Mouse (Mus musculus): ENCODE measurements around the gene Olfr690. TPM values are rescaled to one million over a fixed set of nuclear protein-coding genes. Genes with fewer than 3 reads are reported as not detected.

Olfr690 gene
- not detected in 2 replicates for polyA plus RNA-seq (2014; fragmentation: Nextera tagmentation; extraction: Ambion mirVana)

DNA sequence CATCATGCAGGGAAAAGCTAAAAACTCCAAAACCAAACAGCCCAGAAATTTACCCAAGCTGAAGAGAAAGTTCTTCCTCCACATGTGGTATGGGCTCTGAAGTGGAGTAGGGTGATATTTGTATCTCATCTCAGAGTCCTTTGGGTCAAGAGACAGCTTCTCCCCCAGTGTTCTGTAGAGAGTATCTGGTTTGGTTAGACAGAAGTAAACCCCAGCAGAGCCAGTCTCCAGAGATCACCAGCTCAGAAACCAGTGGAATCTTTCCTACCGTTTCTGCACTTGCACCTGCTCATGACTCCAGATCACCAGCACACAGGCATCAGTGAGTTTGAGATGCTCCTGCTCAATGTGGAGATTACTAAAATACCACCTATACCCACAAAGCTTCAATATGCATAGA, at the start of gene Olfr690:
Gene Olfr690, minus strand, starts transcription at position 101 of the 400 bp plus-strand sequence.
- no peak within 1 kb of the TSS for H3K4me3 ChIP-seq (ENCODE audit: control insufficient read depth in 1 of 2, insufficient read depth in 1 of 2, low read depth in 1 of 2, low read length in 2 of 2)
- H3K27ac ChIP-seq (replicated peaks in 1 of 2; ENCODE audit: control insufficient read depth in 1 of 2, insufficient read depth in 1 of 2, low read depth in 2 of 2, low read length in 2 of 2): no peak within 1 kb of the TSS
- no peaks in the 10 kb centered on the region for H3K27me3 ChIP-seq (ENCODE audit: control insufficient read depth, insufficient read depth, low read length)
- no peak within 1 kb of the TSS for H3K4me2 ChIP-seq (ENCODE audit: low read length)
- 75% methylated on average over 1 of the region's 1 CpGs for WGBS
- no peaks in the 10 kb centered on the region for H3K9me3 ChIP-seq (ENCODE audit: control insufficient read depth, low read length)
- no peak within 1 kb of the TSS for H3K9ac ChIP-seq (ENCODE audit: low read length)
- H3K36me3 ChIP-seq (ENCODE audit: control insufficient read depth, insufficient read depth, low read length): no peaks in the 10 kb centered on the region
- no peak for ATAC-seq (ENCODE audit: insufficient number of reproducible peaks, insufficient read depth, low FRiP score, low read depth)
- no peaks in the 10 kb centered on the region for H3K4me1 ChIP-seq (ENCODE audit: control insufficient read depth in 2 of 2, insufficient read depth in 2 of 2, low read length in 2 of 2)

DNA sequence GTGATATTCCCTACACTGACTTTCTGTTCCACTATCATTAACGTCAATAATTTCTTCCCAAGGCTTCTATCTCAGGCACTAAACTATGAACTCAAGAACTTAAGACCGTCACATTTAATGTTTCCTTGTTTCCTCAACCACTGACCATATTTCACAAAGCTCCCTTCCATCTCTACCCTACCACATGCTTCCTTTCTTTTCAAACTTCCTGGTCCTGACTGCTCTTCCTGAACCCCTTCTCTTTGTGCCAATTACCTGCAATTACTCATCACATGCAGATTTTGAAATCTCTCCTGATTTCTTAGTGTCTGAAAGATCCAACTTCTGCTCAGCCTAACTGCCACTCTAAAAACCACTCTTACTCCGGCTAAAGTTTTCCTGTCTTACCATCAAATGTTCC, 46.4 kb upstream of the Olfr690 start:
- peaks cover 86% of the 10 kb centered on the region for H3K36me3 ChIP-seq (ENCODE audit: control insufficient read depth, insufficient read depth, low read length)
- H3K4me1 ChIP-seq (ENCODE audit: control insufficient read depth in 2 of 2, insufficient read depth in 2 of 2, low read length in 2 of 2): no peaks in the 10 kb centered on the region
- H3K4me2 ChIP-seq (ENCODE audit: low read length): no peak overlapping the region
- no peak overlapping the region for H3K27ac ChIP-seq (replicated peaks in 1 of 2; ENCODE audit: control insufficient read depth in 1 of 2, insufficient read depth in 1 of 2, low read depth in 2 of 2, low read length in 2 of 2)
- H3K9me3 ChIP-seq (ENCODE audit: control insufficient read depth, low read length): no peaks in the 10 kb centered on the region
- H3K27me3 ChIP-seq (ENCODE audit: control insufficient read depth, insufficient read depth, low read length): no peaks in the 10 kb centered on the region
- no peak overlapping the region for H3K9ac ChIP-seq (ENCODE audit: low read length)
- no peak for ATAC-seq (ENCODE audit: insufficient number of reproducible peaks, insufficient read depth, low FRiP score, low read depth)
- 94% methylated on average over 3 of the region's 3 CpGs for WGBS
- no peak overlapping the region for H3K4me3 ChIP-seq (ENCODE audit: control insufficient read depth in 1 of 2, insufficient read depth in 1 of 2, low read depth in 1 of 2, low read length in 2 of 2)

DNA sequence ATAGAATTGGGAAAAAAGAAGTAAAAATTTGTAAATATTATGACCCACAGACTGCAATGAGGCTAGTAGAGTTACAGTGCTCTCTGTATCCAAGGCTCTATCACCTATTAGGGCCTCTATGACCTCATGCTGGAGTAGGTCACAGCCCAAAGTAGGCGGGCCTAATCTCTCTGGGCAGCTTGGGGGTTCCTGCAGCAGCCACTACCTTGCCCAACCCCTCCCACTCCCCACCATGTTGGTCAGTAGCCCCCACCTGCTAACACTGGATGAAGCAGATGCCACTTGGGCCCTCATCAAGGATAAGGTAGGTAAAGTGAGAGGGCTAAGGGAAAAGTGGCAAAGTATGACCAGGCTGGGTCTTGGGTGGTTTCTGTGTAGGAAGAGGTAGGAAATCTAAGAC, 41.0 kb upstream of the Olfr690 start, which contains the start of gene Gm5901:
Gene Gm5901, plus strand, starts transcription at position 173 of the 400 bp plus-strand sequence.
- no peak within 1 kb of the TSS for H3K4me3 ChIP-seq (ENCODE audit: control insufficient read depth in 1 of 2, insufficient read depth in 1 of 2, low read depth in 1 of 2, low read length in 2 of 2)
- no peaks in the 10 kb centered on the region for H3K27me3 ChIP-seq (ENCODE audit: control insufficient read depth, insufficient read depth, low read length)
- 0 out of 2 replicates have a peak within 1 kb of the TSS, but pooled peaks have one; percentile 6 for H3K4me2 ChIP-seq (ENCODE audit: low read length)
- H3K9me3 ChIP-seq (ENCODE audit: control insufficient read depth, low read length): no peaks in the 10 kb centered on the region
- H3K4me1 ChIP-seq (ENCODE audit: control insufficient read depth in 2 of 2, insufficient read depth in 2 of 2, low read length in 2 of 2): peaks cover 3 to 11% of the 10 kb centered on the region in 2 experiments; a peak in 2 of 4 replicates
- peak within 1 kb of the TSS; percentile 35 to 76; a peak in 3 of 4 replicates for H3K27ac ChIP-seq (replicated peaks in 1 of 2; ENCODE audit: control insufficient read depth in 1 of 2, insufficient read depth in 1 of 2, low read depth in 2 of 2, low read length in 2 of 2)
- WGBS: 83% methylated on average over 1 of the region's 1 CpGs
- no peak for ATAC-seq (ENCODE audit: insufficient number of reproducible peaks, insufficient read depth, low FRiP score, low read depth)
- peaks cover 47% of the 10 kb centered on the region for H3K36me3 ChIP-seq (ENCODE audit: control insufficient read depth, insufficient read depth, low read length)
- H3K9ac ChIP-seq (ENCODE audit: low read length): no peak within 1 kb of the TSS

DNA sequence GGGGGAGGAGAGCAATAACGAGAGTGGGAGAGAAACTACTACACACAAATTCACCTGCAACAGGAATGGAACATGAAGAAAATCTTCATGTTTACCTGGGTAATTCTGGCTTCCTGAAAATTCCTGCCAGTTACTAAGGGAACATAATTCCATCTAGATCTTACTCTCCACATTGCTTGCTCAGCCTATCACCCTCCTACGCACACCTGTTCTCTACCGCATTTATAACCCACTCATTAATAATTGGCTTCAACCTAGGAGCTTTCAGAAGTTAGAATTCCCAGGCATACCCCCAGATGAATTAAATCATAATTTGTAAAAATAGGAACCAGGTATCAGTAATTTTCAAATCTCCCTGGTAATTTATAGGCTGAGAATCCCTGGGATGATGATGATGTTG, 40.1 kb upstream of the Olfr690 start:
- Histone ChIP-seq H3K9ac (ENCODE audit: low read length) (no peak overlapping the region), H3K36me3 (ENCODE audit: control insufficient read depth, insufficient read depth, low read length) (peaks cover 38% of the 10 kb centered on the region)
- WGBS: 87% methylated on average over 3 of the region's 3 CpGs

DNA sequence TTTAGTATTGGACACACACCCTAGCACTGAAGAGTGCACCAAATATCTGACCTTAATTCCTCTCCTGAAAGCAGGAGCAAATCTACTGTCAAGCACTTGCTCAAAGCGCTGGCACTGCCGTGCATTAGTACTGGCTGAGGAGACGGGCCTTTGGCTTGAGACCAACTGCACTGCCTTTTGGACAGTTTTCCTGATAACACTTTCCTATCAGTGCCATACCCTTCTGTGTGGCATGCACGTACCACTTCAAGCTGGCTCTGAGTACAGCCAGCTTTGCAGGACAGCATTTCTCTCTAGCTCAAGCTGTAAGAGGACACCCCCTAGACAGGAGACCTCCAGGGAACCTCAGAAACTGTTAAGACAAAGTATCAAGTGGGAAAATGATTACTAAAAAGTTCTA, 39.6 kb upstream of the Olfr690 start:
- 20% methylated on average over 4 of the region's 4 CpGs for WGBS
- no peaks in the 10 kb centered on the region for H3K27me3 ChIP-seq (ENCODE audit: control insufficient read depth, insufficient read depth, low read length)
- peak; percentile 65 for ATAC-seq (ENCODE audit: insufficient number of reproducible peaks, insufficient read depth, low FRiP score, low read depth)
- peaks cover 3 to 11% of the 10 kb centered on the region in 2 experiments; a peak in 2 of 4 replicates for H3K4me1 ChIP-seq (ENCODE audit: control insufficient read depth in 2 of 2, insufficient read depth in 2 of 2, low read length in 2 of 2)
- H3K4me2 ChIP-seq (ENCODE audit: low read length): 0 out of 2 replicates have a peak overlapping the region, but pooled peaks have one; percentile 6
- H3K9ac ChIP-seq (ENCODE audit: low read length): no peak overlapping the region
- no peaks in the 10 kb centered on the region for H3K9me3 ChIP-seq (ENCODE audit: control insufficient read depth, low read length)
- peaks cover 34% of the 10 kb centered on the region for H3K36me3 ChIP-seq (ENCODE audit: control insufficient read depth, insufficient read depth, low read length)
- H3K27ac ChIP-seq (replicated peaks in 1 of 2; ENCODE audit: control insufficient read depth in 1 of 2, insufficient read depth in 1 of 2, low read depth in 2 of 2, low read length in 2 of 2): peak overlapping the region; percentile 35 to 76; a peak in 3 of 4 replicates
- H3K4me3 ChIP-seq (ENCODE audit: control insufficient read depth in 1 of 2, insufficient read depth in 1 of 2, low read depth in 1 of 2, low read length in 2 of 2): no peak overlapping the region

More for the DNA sequence above, 40.1 kb upstream of the Olfr690 start:
- peak overlapping the region; percentile 35 to 76; a peak in 3 of 4 replicates for H3K27ac ChIP-seq (replicated peaks in 1 of 2; ENCODE audit: control insufficient read depth in 1 of 2, insufficient read depth in 1 of 2, low read depth in 2 of 2, low read length in 2 of 2)
- H3K4me2 ChIP-seq (ENCODE audit: low read length): 0 out of 2 replicates have a peak overlapping the region, but pooled peaks have one; percentile 6
- H3K9me3 ChIP-seq (ENCODE audit: control insufficient read depth, low read length): no peaks in the 10 kb centered on the region
- H3K4me1 ChIP-seq (ENCODE audit: control insufficient read depth in 2 of 2, insufficient read depth in 2 of 2, low read length in 2 of 2): peaks cover 3 to 11% of the 10 kb centered on the region in 2 experiments; a peak in 2 of 4 replicates
- no peak overlapping the region for H3K4me3 ChIP-seq (ENCODE audit: control insufficient read depth in 1 of 2, insufficient read depth in 1 of 2, low read depth in 1 of 2, low read length in 2 of 2)
- H3K27me3 ChIP-seq (ENCODE audit: control insufficient read depth, insufficient read depth, low read length): no peaks in the 10 kb centered on the region
- no peak for ATAC-seq (ENCODE audit: insufficient number of reproducible peaks, insufficient read depth, low FRiP score, low read depth)

DNA sequence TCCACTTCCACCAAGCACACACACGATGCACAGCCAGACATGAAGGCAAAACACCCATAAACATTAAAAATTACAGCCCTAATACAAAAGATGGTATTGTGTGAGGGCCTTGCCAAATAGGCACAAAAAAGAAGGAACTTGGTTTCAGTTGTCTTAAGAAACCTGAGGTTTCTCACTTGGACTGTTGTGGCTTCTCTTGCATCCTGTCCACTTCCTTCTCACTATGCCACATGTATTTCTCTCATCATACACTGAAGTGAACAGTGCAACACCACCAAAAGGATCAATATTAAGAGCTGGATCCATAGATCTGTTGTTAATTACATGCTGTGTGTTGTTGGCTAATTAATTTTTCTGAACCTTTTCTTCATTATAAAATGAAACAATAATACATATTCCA, 39.0 kb upstream of the Olfr690 start:
- no peak overlapping the region for H3K9ac ChIP-seq (ENCODE audit: low read length)
- no peaks in the 10 kb centered on the region for H3K9me3 ChIP-seq (ENCODE audit: control insufficient read depth, low read length)
- H3K36me3 ChIP-seq (ENCODE audit: control insufficient read depth, insufficient read depth, low read length): peaks cover 28% of the 10 kb centered on the region
- peak overlapping the region in 1 of 2 experiments; percentile 76; a peak in 2 of 4 replicates for H3K27ac ChIP-seq (replicated peaks in 1 of 2; ENCODE audit: control insufficient read depth in 1 of 2, insufficient read depth in 1 of 2, low read depth in 2 of 2, low read length in 2 of 2)
- H3K4me3 ChIP-seq (ENCODE audit: control insufficient read depth in 1 of 2, insufficient read depth in 1 of 2, low read depth in 1 of 2, low read length in 2 of 2): no peak overlapping the region
- peaks cover 3 to 11% of the 10 kb centered on the region in 2 experiments; a peak in 2 of 4 replicates for H3K4me1 ChIP-seq (ENCODE audit: control insufficient read depth in 2 of 2, insufficient read depth in 2 of 2, low read length in 2 of 2)
- no peaks in the 10 kb centered on the region for H3K27me3 ChIP-seq (ENCODE audit: control insufficient read depth, insufficient read depth, low read length)
- 79% methylated on average over 1 of the region's 1 CpGs for WGBS
- no peak overlapping the region for H3K4me2 ChIP-seq (ENCODE audit: low read length)
- no peak for ATAC-seq (ENCODE audit: insufficient number of reproducible peaks, insufficient read depth, low FRiP score, low read depth)

DNA sequence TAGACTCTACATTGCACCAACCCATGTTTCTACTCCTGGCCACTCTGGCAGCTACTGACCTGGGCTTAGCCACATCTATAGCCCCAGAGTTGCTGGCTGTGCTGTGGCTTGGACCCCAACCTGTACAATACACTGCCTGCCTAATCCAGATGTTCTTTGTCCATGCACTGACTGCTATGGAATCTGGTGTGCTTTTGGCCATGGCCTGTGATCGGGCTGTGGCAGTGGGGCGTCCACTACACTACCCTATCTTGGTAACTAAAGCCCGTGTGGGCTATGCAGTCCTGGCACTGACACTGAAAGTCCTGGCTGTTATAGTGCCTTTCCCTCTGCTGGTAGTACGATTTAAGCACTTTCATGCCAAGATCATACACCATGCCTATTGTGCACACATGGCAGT, 34.6 kb upstream of the Olfr690 start:
- H3K27ac ChIP-seq (replicated peaks in 1 of 2; ENCODE audit: control insufficient read depth in 1 of 2, insufficient read depth in 1 of 2, low read depth in 2 of 2, low read length in 2 of 2): no peak overlapping the region
- H3K4me3 ChIP-seq (ENCODE audit: control insufficient read depth in 1 of 2, insufficient read depth in 1 of 2, low read depth in 1 of 2, low read length in 2 of 2): no peak overlapping the region
- peaks cover 12% of the 10 kb centered on the region; the same call in 1 of the 2 replicates for H3K36me3 ChIP-seq (ENCODE audit: control insufficient read depth, insufficient read depth, low read length)
- no peaks in the 10 kb centered on the region for H3K27me3 ChIP-seq (ENCODE audit: control insufficient read depth, insufficient read depth, low read length)
- 90% methylated on average over 4 of the region's 4 CpGs for WGBS
- no peaks in the 10 kb centered on the region for H3K9me3 ChIP-seq (ENCODE audit: control insufficient read depth, low read length)
- no peak overlapping the region for H3K9ac ChIP-seq (ENCODE audit: low read length)
- ATAC-seq (ENCODE audit: insufficient number of reproducible peaks, insufficient read depth, low FRiP score, low read depth): no peak
- H3K4me2 ChIP-seq (ENCODE audit: low read length): no peak overlapping the region
- peaks cover 1 to 7% of the 10 kb centered on the region in 2 experiments; a peak in 2 of 4 replicates for H3K4me1 ChIP-seq (ENCODE audit: control insufficient read depth in 2 of 2, insufficient read depth in 2 of 2, low read length in 2 of 2)

DNA sequence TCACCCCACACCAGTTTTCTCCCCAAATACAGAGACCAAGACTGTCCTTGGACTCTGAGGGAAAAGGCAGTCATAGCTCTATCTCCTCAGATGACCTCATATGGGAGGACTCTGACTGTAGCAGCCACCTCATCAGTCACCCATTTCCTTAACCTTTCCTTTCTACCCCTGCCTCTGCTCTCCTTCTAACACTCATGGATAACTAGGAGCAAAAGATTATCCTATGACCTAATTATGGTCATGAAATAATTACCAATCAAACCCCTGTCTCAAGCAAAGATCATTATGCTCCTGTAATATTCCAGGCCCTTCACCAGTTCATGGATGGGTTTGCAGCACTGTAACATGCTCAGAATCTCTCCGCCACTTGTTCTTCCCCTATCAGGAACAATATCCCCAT, 34.0 kb upstream of the Olfr690 start, which contains the start of gene Olfr692:
Gene Olfr692, plus strand, starts transcription at position 301 of the 400 bp plus-strand sequence.
- Histone ChIP-seq H3K27me3 (ENCODE audit: control insufficient read depth, insufficient read depth, low read length) (no peaks in the 10 kb centered on the region), H3K36me3 (ENCODE audit: control insufficient read depth, insufficient read depth, low read length) (peaks cover 8% of the 10 kb centered on the region; the same call in 1 of the 2 replicates), H3K9ac (ENCODE audit: low read length) (no peak within 1 kb of the TSS), H3K9me3 (ENCODE audit: control insufficient read depth, low read length) (no peaks in the 10 kb centered on the region), H3K4me1 (ENCODE audit: control insufficient read depth in 2 of 2, insufficient read depth in 2 of 2, low read length in 2 of 2) (0 out of 4 replicates have a peak, but pooled peaks cover 0 to under 1% of the 10 kb centered on the region in 2 experiments), H3K4me2 (ENCODE audit: low read length) (no peak within 1 kb of the TSS), H3K4me3 (ENCODE audit: control insufficient read depth in 1 of 2, insufficient read depth in 1 of 2, low read depth in 1 of 2, low read length in 2 of 2) (no peak within 1 kb of the TSS), H3K27ac (replicated peaks in 1 of 2; ENCODE audit: control insufficient read depth in 1 of 2, insufficient read depth in 1 of 2, low read depth in 2 of 2, low read length in 2 of 2) (no peak within 1 kb of the TSS)
- WGBS: 86% methylated on average over 1 of the region's 1 CpGs
- no peak for ATAC-seq (ENCODE audit: insufficient number of reproducible peaks, insufficient read depth, low FRiP score, low read depth)

Measured in heart, embryonic 14.5 days (tissue).